Mouse (Mus musculus) midbrain, embryonic 13.5 days (tissue): Measurements from ENCODE around the gene Gm6890. TPM values are rescaled to one million over a fixed set of nuclear protein-coding genes. Genes with fewer than 3 reads are reported as not detected.
"Not testable (repeated sequence)": the region's sequence is repeated elsewhere in the genome, so short reads cannot be mapped to it uniquely, and the experiment has no call there.

Experiments used
- ATAC-seq: fragments of 200-750 bp; cut with Nextera tagmentation; 2 replicates; pipeline ENCODE4 v1.8.0; 2017; ENCODE audit warnings: mild to moderate bottlenecking, moderate TSS enrichment, moderate library complexity
- H3K27ac ChIP-seq: fragments of 300-500 bp; sonication (generic); 2 replicates; pipeline ENCODE4 v1.5.1; 2015; ENCODE audit warnings: inconsistent platforms, mild to moderate bottlenecking, moderate library complexity
- H3K27me3 ChIP-seq: fragments of 300-500 bp; sonication (generic); 2 replicates; pipeline ENCODE4 v1.6.1; 2015; ENCODE audit warnings: mild to moderate bottlenecking, inconsistent platforms
- H3K36me3 ChIP-seq: fragments of 300-500 bp; sonication (generic); 2 replicates; pipeline ENCODE4 v1.6.1; 2015; ENCODE audit warnings: mild to moderate bottlenecking, inconsistent platforms
- H3K4me1 ChIP-seq: fragments of 300-500 bp; sonication (generic); replicated peaks from 2 replicates; pipeline ENCODE4 v1.6.1; 2015; ENCODE audit warnings: inconsistent platforms
- H3K4me2 ChIP-seq: fragments of 300-500 bp; sonication (generic); replicated peaks from 2 replicates; pipeline ENCODE4 v1.6.1; 2015; ENCODE audit warnings: moderate library complexity, mild to moderate bottlenecking, inconsistent platforms
- H3K4me3 ChIP-seq: fragments of 300-500 bp; sonication (generic); replicated peaks from 2 replicates; pipeline ENCODE4 v1.5.1; 2015; ENCODE audit warnings: mild to moderate bottlenecking, inconsistent platforms
- H3K9ac ChIP-seq: fragments of 300-500 bp; sonication (generic); replicated peaks from 2 replicates; pipeline ENCODE4 v1.6.1; 2015; ENCODE audit warnings: mild to moderate bottlenecking, inconsistent platforms
- H3K9me3 ChIP-seq: fragments of 300-500 bp; sonication (generic); 2 replicates; pipeline ENCODE4 v1.6.1; 2016; ENCODE audit warnings: mild to moderate bottlenecking, inconsistent platforms
- WGBS: fragments of 180-500 bp; shearing (Covaris S2); methylation state at CpG from one replicate; pipeline ENCODE4 v1.1.7; 2015; 5-methylcytosine and 5-hydroxymethylcytosine counted together
- polyA plus RNA-seq: library from polyadenylated mRNA; unstranded; fragments of >200 nt; fragmentation: Nextera tagmentation; extraction: Ambion mirVana; gene quantifications from 2 replicates; pipeline ENCODE4 v1.2.1, GENCODE M21; 2015

Gm6890 gene
- polyA plus RNA-seq = not detected in 2 replicates

GRCm38 (mm10) chrX:74740627-74741026 lies at the start of gene Gm6890:
Gm6890 (plus strand) TSS chrX:74740927.
- not testable (repeated sequence) for H3K36me3 ChIP-seq, H3K9me3 ChIP-seq, H3K27me3 ChIP-seq, H3K27ac ChIP-seq, H3K4me1 ChIP-seq, H3K4me3 ChIP-seq, H3K4me2 ChIP-seq, ATAC-seq, H3K9ac ChIP-seq
- WGBS = 86% methylated on average over 9 of the region's 9 CpGs

- not testable (repeated sequence) for ATAC-seq, H3K27ac ChIP-seq, H3K27me3 ChIP-seq, H3K9ac ChIP-seq, H3K4me1 ChIP-seq, H3K36me3 ChIP-seq, H3K4me2 ChIP-seq, H3K9me3 ChIP-seq, H3K4me3 ChIP-seq
- 88% methylated on average over 10 of the region's 10 CpGs for WGBS
Measured at GRCm38 (mm10) chrX:74726195-74726594, 14.5 kb upstream of the Gm6890 start.

GRCm38 (mm10) chrX:74770715-74771114 lies 30.0 kb downstream of the Gm6890 start:
- H3K9me3 ChIP-seq, H3K4me3 ChIP-seq, H3K27ac ChIP-seq, H3K9ac ChIP-seq, H3K4me2 ChIP-seq, H3K4me1 ChIP-seq, H3K27me3 ChIP-seq, H3K36me3 ChIP-seq, ATAC-seq: not testable (repeated sequence)
- WGBS = no CpG with 5 or more reads among the region's 1 CpGs

Other genes with a start within 250 kb of the Gm6890 start
- not detected in 2 replicates for gene Olfr1326-ps1, start 166.0 kb upstream of the Gm6890 start, polyA plus RNA-seq
- gene Olfr1325, start 148.2 kb upstream of the Gm6890 start, polyA plus RNA-seq = not detected in 2 replicates
- gene Gm5640, start 95.3 kb upstream of the Gm6890 start, polyA plus RNA-seq = 0.17 and 0.19 TPM in 2 replicates
- gene Gm5936, start 96.3 kb downstream of the Gm6890 start, polyA plus RNA-seq = 0.06 and 0.12 TPM in 2 replicates